Mouse (Mus musculus) lung, postnatal 0 days (tissue): ENCODE data around the gene Tceal9.

ENCODE experiments used
- CTCF ChIP-seq: IDR thresholded peaks from 2 replicates; pipeline ENCODE4 v1.5.1; 2016; ENCODE audit warnings: antibody characterized with exemption, mild to moderate bottlenecking
- EP300 ChIP-seq: IDR thresholded peaks from 2 replicates; pipeline ENCODE4 v1.6.1; 2016; ENCODE audit warnings: antibody characterized with exemption, mild to moderate bottlenecking, control low read depth

- TF ChIP-seq CTCF (no peak), EP300 (no peak)
Observed at GRCm38 (mm10) chrX:136203257-136203656, 41.6 kb upstream of the Tceal9 start.
